Mouse (Mus musculus): ENCODE results near the gene Igsf6.

DNA sequence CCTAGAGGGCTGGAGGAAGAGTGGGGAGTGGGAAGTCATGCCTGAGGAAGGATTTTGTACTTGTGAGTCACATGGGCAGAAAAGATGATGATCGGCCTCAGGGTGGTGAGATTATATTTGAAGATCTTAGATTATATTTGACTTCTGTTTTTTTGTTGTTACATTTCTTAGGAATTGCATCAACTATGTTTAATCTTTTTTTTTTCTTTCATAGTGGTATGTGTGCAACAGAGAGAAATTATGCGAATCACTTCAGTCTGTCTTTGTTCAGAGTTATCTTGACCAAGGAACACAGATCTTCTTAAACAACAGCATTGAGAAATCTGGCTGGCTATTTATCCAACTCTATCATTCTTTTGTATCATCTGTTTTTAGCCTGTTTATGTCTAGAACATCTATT lies 26.7 kb downstream of the Igsf6 start:
- TF ChIP-seq CTCF (IDR thresholded peaks at IDR 0.05; ENCODE audit: control insufficient read depth, insufficient read depth, insufficient replicate concordance, low read depth, low read length) (no peak), POLR2A (IDR thresholded peaks at IDR 0.05; ENCODE audit: control insufficient read depth, low read depth, low read length) (no peak)

All from testis, adult 2 months (tissue).